Mouse (Mus musculus) liver, embryonic 14.5 days (tissue): ENCODE results near the gene Lrrc4.

Experiments
- CTCF ChIP-seq: IDR thresholded peaks from 2 replicates; pipeline ENCODE4 v1.5.1; 2016; ENCODE audit warnings: antibody characterized with exemption, low read depth, control low read depth
- EP300 ChIP-seq: IDR thresholded peaks from 2 replicates; pipeline ENCODE4 v1.6.1; 2016; ENCODE audit warnings: antibody characterized with exemption, low read depth

DNA sequence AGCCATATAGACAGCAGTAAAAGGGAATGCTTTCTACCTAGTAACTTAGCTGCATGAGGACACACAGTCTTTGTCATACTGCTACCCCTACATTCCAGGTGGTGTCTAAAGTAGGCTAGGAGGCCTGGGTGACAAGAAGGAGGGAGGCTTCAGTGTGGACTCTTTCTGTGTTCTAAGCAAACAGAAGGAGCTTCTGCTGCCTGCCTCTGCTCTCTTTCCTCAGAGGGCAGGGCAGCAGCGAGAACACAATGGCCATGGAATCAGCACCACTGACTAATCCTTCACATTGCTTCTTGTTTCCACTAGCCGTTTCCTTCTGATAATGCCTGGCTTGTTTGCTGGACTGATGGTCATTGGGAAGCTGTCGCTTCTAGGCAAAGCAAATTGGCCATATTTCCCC lies 40.4 kb downstream of the Lrrc4 start:
- TF ChIP-seq EP300 (no peak), CTCF (no peak)
